Mouse (Mus musculus): Measurements from ENCODE around the gene Nthl1. TPM values are rescaled to one million over a fixed set of nuclear protein-coding genes. Genes with fewer than 3 reads are reported as not detected.
A peak's percentile ranks its signal among the peaks of the same experiment; 100 is the strongest.

Nthl1 gene
- polyA plus RNA-seq, 1 experiment = 7.7 TPM

- Histone ChIP-seq H3K27ac (replicated peaks; ENCODE audit: low read depth, low read length) (no peak overlapping the region), H3K4me3 (ENCODE audit: insufficient read depth, low read depth, low read length) (no peak overlapping the region), H3K4me1 (ENCODE audit: control insufficient read depth, insufficient read depth, insufficient read length, low read length) (no peaks in the 10 kb centered on the region; the same call in 1 of the 2 replicates)
Observed at GRCm38 (mm10) chr17:24677500-24678080, 45.1 kb downstream of the Nthl1 start.

DNA sequence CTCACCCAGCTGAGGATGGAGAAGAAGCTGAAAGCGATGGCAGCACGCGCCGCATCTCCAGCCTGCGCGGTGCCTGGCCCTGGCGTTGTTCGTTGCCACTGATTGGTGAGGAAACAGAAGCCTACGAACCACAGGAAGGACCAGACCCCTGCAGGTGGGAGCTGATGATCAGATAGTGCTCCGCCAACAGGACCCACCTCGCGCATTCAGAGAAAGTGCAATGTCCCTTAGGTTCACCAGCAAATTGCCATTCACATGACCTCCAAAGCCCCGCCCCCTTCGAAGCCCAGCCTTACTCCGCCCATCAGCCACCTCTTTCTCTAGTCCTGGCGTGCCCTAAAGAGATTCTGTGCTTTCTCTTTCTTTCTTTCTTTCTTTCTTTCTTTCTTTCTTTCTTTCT is 54.0 kb downstream of the Nthl1 start:
- Histone ChIP-seq H3K27ac (replicated peaks; ENCODE audit: low read depth, low read length) (no peak overlapping the region), H3K4me3 (ENCODE audit: insufficient read depth, low read depth, low read length) (0 out of 2 replicates have a peak overlapping the region, but pooled peaks have one; percentile 9), H3K4me1 (ENCODE audit: control insufficient read depth, insufficient read depth, insufficient read length, low read length) (no peaks in the 10 kb centered on the region; the same call in 1 of the 2 replicates)

- Histone ChIP-seq H3K27ac (replicated peaks; ENCODE audit: low read depth, low read length) (no peak overlapping the region), H3K4me1 (ENCODE audit: control insufficient read depth, insufficient read depth, insufficient read length, low read length) (no peaks in the 10 kb centered on the region; the same call in 1 of the 2 replicates), H3K4me3 (ENCODE audit: insufficient read depth, low read depth, low read length) (peak overlapping the region; percentile 66)
Observed at GRCm38 (mm10) chr17:24687146-24687595, 54.7 kb downstream of the Nthl1 start.

DNA sequence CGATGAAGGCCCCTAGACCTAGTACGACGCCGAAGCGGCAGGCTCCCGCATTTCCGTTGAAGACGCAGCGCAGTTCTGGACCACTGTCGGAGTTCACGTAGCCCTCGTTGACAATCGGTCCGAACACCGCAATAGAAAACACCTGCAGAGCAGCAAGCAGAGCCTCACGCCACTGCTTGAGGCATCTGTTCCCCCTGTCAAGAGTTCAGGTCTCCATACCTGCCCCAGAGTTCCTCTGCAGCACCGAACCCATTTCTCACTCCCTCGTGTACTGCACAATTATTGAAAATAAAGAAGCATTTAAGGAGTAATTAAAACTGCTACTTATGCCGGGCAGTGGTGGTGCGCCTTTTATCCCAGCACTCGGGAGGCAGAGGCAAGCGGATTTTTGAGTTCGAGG is 55.1 kb downstream of the Nthl1 start:
- Histone ChIP-seq H3K27ac (replicated peaks; ENCODE audit: low read depth, low read length) (no peak overlapping the region), H3K4me1 (ENCODE audit: control insufficient read depth, insufficient read depth, insufficient read length, low read length) (no peaks in the 10 kb centered on the region; the same call in 1 of the 2 replicates), H3K4me3 (ENCODE audit: insufficient read depth, low read depth, low read length) (peak overlapping the region; percentile 66)

Other genes with a start within 250 kb of the Nthl1 start
- gene Rnps1, start 218.1 kb upstream of the Nthl1 start, polyA plus RNA-seq (2012; ENCODE audit: insufficient read depth, insufficient read length, missing spikeins) = 44.3 and 47.2 TPM in 2 replicates
- 1,121 and 1,239 TPM in 2 replicates for gene Eci1, start 206.0 kb upstream of the Nthl1 start, polyA plus RNA-seq (2012; ENCODE audit: insufficient read depth, insufficient read length, missing spikeins)
- not detected in 2 replicates for gene Dnase1l2, start 189.6 kb upstream of the Nthl1 start, polyA plus RNA-seq (2012; ENCODE audit: insufficient read depth, insufficient read length, missing spikeins)
- 6.9 and 7.0 TPM in 2 replicates for gene E4f1, start 162.4 kb upstream of the Nthl1 start, polyA plus RNA-seq (2012; ENCODE audit: insufficient read depth, insufficient read length, missing spikeins)
- gene Pgp, start 162.3 kb upstream of the Nthl1 start, polyA plus RNA-seq (2012; ENCODE audit: insufficient read depth, insufficient read length, missing spikeins) = 40.0 and 47.3 TPM in 2 replicates
- not detected in 2 replicates for gene Bricd5, start 158.8 kb upstream of the Nthl1 start, polyA plus RNA-seq (2012; ENCODE audit: insufficient read depth, insufficient read length, missing spikeins)
- 6.6 and 9.8 TPM in 2 replicates for gene Mlst8, start 153.6 kb upstream of the Nthl1 start, polyA plus RNA-seq (2012; ENCODE audit: insufficient read depth, insufficient read length, missing spikeins)
- not detected in 2 replicates for gene Caskin1, start 144.1 kb upstream of the Nthl1 start, polyA plus RNA-seq (2012; ENCODE audit: insufficient read depth, insufficient read length, missing spikeins)
- 32.1 and 42.0 TPM in 2 replicates for gene Traf7, start 104.7 kb upstream of the Nthl1 start, polyA plus RNA-seq (2012; ENCODE audit: insufficient read depth, insufficient read length, missing spikeins)
- gene Rab26, start 98.5 kb upstream of the Nthl1 start, polyA plus RNA-seq (2012; ENCODE audit: insufficient read depth, insufficient read length, missing spikeins) = not detected in 2 replicates
- gene Pkd1, start 82.8 kb upstream of the Nthl1 start, polyA plus RNA-seq (2012; ENCODE audit: insufficient read depth, insufficient read length, missing spikeins) = 8.2 and 10.1 TPM in 2 replicates
- 67.6 and 69.2 TPM in 2 replicates for gene Tsc2, start 50 bp upstream of the Nthl1 start, polyA plus RNA-seq (2012; ENCODE audit: insufficient read depth, insufficient read length, missing spikeins)
- gene Slc9a3r2, start 17.6 kb downstream of the Nthl1 start, polyA plus RNA-seq (2012; ENCODE audit: insufficient read depth, insufficient read length, missing spikeins) = 20.1 and 32.2 TPM in 2 replicates
- not detected in 2 replicates for gene Npw, start 25.8 kb downstream of the Nthl1 start, polyA plus RNA-seq (2012; ENCODE audit: insufficient read depth, insufficient read length, missing spikeins)
- 9.2 and 10.0 TPM in 2 replicates for gene Zfp598, start 37.0 kb downstream of the Nthl1 start, polyA plus RNA-seq (2012; ENCODE audit: insufficient read depth, insufficient read length, missing spikeins)
- not detected in 2 replicates for gene Syngr3, start 57.3 kb downstream of the Nthl1 start, polyA plus RNA-seq (2012; ENCODE audit: insufficient read depth, insufficient read length, missing spikeins)
- 32.8 and 36.9 TPM in 2 replicates for gene Gfer, start 63.5 kb downstream of the Nthl1 start, polyA plus RNA-seq (2012; ENCODE audit: insufficient read depth, insufficient read length, missing spikeins)
- gene Noxo1, start 63.6 kb downstream of the Nthl1 start, polyA plus RNA-seq (2012; ENCODE audit: insufficient read depth, insufficient read length, missing spikeins) = 1.1 TPM in 1 of 2 replicates, not detected in the other
- 19.9 TPM in 2 replicates for gene Tbl3, start 75.0 kb downstream of the Nthl1 start, polyA plus RNA-seq (2012; ENCODE audit: insufficient read depth, insufficient read length, missing spikeins)
- not detected in 2 replicates for gene Rnf151, start 85.4 kb downstream of the Nthl1 start, polyA plus RNA-seq (2012; ENCODE audit: insufficient read depth, insufficient read length, missing spikeins)
- 608 and 619 TPM in 2 replicates for gene Rps2, start 85.4 kb downstream of the Nthl1 start, polyA plus RNA-seq (2012; ENCODE audit: insufficient read depth, insufficient read length, missing spikeins)
- gene Ndufb10, start 91.8 kb downstream of the Nthl1 start, polyA plus RNA-seq (2012; ENCODE audit: insufficient read depth, insufficient read length, missing spikeins) = 1,098 and 1,103 TPM in 2 replicates
- 4.8 and 10.7 TPM in 2 replicates for gene Rpl3l, start 95.1 kb downstream of the Nthl1 start, polyA plus RNA-seq (2012; ENCODE audit: insufficient read depth, insufficient read length, missing spikeins)
- 109 and 114 TPM in 2 replicates for gene Msrb1, start 104.0 kb downstream of the Nthl1 start, polyA plus RNA-seq (2012; ENCODE audit: insufficient read depth, insufficient read length, missing spikeins)
- gene Hs3st6, start 120.3 kb downstream of the Nthl1 start, polyA plus RNA-seq (2012; ENCODE audit: insufficient read depth, insufficient read length, missing spikeins) = not detected in 2 replicates
- 1.4 and 1.9 TPM in 2 replicates for gene Meiob, start 171.6 kb downstream of the Nthl1 start, polyA plus RNA-seq (2012; ENCODE audit: insufficient read depth, insufficient read length, missing spikeins)
- gene Hagh, start 207.5 kb downstream of the Nthl1 start, polyA plus RNA-seq (2012; ENCODE audit: insufficient read depth, insufficient read length, missing spikeins) = 174 and 180 TPM in 2 replicates
- gene Fahd1, start 217.7 kb downstream of the Nthl1 start, polyA plus RNA-seq (2012; ENCODE audit: insufficient read depth, insufficient read length, missing spikeins) = 73.7 and 89.2 TPM in 2 replicates
- gene Igfals, start 233.3 kb downstream of the Nthl1 start, polyA plus RNA-seq (2012; ENCODE audit: insufficient read depth, insufficient read length, missing spikeins) = 2.0 and 2.4 TPM in 2 replicates